Mouse (Mus musculus) induced T-regulatory cell, adult 2 months (primary cell): ENCODE measurements around the gene Col1a2.

Experiments
- DNase-seq: peaks from one replicate; pipeline ENCODE4 v3.0.0-alpha.2; 2012; ENCODE audit warnings: low read depth

The Col1a2 gene

DNA sequence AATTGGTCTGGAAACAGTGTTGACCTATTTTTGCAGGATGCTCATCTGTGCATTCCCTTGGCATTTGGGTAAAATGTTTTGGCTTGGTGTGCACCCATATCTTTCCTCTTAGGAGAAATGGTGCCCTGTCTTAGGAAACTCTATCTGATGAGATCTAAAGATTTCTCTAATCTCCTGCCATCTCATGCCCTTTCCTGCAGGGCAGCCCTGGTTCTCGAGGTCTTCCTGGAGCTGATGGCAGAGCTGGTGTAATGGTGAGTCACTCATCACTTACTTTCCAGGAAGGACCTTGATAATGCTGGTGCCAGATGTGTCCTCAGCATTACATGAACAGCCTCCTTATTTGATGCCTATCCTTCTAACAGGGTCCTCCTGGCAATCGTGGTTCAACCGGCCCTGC, 16.4 kb downstream of the Col1a2 start:
- DNase-seq = no peak

DNA sequence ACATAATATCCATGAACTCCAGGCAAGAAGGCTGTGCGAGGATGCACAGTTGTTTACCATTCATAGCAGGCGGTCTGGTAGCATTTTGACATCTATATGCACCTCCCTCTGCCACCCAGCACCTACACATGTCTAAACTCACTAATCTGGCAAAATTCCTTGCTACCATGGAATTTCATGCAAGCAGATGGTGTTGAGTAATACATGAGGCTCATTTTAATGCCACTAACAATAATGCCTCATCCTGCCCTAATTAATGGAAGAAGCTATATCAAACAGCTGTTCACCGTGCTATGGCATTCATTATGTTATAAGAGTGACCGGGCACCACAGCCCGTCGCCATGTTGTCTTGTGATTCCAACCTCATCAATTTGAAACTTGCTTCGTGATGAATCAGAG, 23.8 kb downstream of the Col1a2 start:
- no peak for DNase-seq

DNA sequence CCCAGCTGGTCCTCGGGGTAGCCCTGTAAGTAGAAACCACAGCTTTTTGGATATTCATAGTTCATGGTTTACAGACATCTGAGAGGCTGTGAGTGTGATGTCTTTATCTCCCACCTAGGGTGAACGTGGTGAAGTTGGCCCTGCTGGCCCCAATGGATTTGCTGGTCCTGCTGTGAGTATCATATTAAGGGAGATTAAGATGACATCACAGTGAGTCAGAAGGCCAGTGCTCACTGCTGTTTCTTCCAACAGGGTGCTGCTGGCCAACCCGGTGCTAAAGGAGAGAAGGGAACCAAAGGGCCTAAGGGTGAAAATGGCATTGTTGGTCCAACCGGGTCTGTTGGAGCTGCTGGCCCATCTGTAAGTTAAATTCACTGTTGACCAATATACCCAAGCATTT, 26.4 kb downstream of the Col1a2 start:
- DNase-seq = no peak

DNA sequence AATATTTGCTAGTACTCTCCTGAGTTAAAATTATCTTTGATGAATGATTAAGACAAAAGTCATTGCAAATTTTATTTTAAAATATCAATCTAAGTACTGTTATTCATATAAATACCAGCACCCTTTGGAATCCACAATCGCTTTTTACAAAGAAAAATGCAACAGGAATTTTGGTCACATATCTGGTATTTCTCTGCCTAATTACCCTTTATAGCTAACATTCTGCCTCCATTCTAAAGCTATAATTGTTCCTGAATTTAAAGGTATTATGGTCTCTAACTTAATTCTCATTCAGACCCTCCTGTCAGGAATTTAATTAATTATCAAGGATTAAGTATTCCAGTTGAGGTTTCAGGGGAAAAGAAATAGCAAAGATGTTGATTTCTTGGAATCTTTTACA, 28.3 kb downstream of the Col1a2 start:
- DNase-seq = no peak

DNA sequence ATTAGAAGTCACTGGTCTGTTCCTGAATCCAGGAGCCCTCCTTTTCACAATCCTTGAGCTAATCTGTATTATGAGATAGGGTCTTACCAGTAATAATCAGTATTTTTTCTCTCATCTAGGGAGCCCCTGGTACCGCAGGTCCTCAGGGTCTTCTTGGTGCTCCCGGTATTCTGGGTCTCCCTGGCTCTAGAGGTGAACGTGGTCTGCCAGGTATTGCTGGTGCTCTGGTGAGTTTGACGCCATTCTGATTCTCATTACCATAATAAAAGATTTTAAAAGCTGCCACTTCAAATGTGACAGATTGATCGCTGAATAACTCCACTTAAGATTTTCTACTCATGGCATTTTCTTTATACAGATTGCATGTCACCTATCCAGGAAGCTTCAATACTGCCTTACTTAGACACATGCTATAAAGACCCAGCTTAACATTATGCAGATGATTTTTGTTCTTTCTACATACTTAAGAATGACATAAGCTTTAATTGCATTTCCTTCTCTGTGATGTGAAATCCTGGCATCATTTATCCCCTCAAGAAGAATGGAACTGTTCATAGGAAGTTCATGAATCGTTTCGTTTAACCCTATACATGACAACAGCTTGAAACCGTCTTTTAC, 30.0 kb downstream of the Col1a2 start:
- DNase-seq = no peak

DNA sequence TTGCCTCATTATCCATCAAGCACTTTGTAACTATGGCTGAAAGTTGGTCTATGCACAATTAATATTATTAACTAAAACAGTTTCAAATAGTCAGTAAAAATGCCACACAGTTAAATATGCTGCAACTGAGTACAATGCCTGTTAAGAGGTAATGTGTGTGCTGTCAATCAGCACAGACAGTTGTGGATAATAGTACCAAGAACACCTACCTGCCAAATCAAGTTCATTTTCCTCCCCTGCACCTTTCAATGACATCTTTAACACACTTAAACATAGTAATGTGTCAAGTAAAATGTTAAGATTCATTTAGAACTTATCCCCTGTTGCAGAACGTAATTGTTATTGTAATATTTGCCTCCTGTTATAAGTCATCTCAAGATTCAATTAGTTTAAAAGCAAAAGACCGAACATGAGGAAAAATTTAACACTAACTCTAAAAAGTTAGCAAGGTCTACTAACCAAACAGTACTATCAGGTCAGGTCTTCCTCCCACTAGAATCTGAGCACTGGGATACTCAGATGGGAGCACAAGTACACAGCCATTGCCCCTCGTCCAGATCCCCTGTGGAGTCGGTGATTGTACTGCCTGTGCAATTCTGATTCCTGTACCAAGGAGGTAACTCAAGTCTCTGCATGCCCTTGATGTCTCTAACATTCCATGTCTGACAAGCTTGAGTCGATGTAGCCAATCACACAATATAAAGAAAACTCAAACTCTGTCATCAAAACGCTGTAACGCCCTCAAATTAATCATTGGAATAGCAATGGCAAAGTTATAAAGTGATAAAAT, 37.5 kb downstream of the Col1a2 start:
- no peak for DNase-seq

DNA sequence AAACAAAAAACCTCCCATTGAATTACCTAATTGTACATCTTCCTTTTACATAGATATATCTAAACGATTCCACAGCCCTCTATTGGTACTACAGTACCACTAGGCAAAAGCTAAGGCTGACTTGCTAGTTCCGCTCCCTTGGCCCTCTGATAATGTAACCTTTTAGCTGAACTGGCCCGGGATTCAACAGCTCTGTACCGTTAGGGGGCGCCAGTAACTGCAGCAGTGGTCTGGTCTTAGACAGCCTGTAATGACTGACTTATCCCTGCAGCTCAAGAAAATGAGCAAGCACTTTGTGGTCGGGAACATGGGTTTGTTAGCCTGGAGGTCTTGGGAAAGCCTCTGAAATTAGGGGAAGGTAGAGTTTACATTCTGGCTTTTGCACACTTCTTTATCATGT, 39.9 kb downstream of the Col1a2 start:
- peak; percentile 30 for DNase-seq

DNA sequence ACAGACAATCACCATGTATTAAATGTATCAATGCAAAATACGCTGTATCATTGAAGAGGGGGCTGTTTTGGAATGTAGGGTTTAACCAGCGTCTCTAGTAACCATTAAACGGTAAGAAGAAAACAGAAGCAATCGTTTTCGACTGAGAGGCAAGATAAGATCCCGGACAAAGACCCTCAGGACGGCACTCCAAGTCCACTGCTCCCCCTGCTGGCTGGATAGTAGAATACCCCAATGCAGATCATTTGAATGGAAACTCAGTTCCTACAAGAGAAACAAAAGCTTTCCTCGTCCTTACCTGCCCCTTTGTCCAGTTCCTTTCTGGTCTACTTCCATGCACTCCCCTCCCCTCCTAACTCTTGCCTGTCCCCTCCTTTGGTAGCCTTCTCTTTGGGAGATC, 41.1 kb downstream of the Col1a2 start:
- DNase-seq = peak; percentile 53

DNA sequence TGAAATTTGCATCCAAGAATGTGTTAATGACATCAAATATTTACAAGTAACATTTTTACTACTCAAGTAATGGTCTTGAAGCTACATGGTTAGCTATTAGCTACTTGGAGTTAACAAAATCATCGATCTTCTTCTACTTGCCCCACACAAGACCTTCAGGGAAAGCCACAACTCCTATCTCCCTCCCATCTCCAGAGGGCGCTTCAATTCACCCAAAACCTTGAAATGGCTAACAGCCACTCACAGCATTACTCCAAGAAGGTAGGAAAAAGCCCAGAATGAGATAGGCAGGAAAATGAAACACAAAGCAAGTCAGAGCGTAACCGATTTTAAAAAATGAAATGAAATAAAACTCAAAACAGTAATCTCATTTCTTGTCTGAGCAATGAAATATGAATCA, 44.3 kb downstream of the Col1a2 start:
- DNase-seq = no peak

DNA sequence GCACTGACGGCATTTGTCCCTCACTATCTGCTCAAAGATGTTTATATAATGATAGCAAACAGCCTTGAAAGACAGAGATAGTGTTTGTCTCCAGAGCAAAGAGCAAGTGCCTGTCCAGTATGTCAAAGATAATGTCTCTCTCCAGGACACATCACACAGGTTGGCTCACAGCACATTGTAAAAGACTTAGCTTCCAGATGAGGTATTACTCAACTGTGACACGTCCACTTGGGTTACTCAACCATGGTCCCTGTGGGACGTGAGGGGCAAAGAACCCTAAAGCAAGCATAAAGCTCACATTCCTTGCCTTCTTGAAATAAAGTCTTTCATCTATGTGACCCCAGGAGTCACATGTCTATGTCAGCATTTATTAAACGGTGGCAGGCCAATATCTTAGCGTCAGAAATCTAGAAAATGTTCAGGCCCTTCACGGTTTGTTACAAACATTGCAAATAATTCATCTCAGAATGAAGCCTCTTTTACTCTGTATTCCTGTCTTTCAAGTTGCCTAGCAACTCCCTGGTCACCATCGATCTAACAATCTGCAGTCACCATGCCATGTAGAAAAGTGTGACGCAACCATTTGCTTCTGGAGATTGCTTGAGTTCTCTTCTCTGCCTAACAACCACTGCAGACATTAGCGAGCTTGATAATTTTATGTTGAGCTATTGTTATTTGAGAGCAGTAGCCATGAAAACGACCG, 45.4 kb downstream of the Col1a2 start:
- DNase-seq = no peak

DNA sequence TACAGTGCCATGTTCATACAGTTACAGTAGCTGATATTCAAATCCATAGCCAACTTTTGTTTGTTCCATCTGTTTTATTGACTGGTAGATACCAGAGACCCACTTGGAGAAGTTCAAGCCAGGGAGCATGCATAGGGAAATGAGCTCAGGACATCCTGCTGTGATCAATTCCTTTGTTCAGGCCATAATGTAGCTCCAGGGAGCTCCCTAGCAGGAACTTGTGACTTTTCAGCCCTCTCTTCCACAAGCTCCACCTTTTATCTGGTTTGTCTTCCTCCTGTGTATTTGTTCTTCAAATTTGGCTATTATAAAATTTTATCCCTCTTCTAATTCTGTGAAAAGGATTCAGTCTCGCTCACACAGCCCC, 45.9 kb downstream of the Col1a2 start:
- DNase-seq = no peak

DNA sequence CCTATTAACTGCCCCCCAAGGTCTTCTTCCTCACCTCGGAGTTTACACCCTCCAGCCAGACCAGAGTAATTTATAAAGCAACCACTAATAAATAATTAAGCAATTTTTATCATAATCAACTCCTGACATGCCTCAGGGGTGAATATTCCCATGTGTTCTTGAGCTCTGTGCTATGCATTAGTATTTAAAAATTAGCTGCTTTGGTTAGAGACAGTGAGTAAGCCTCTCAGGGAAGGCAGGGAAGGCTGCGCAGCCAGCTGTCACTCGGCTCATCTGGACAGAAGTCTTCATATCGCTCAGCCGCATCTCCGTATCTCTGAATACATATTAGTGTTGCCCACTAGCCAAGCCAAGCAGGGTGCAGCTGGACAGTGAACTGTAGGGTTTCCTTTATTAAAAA, 50.8 kb downstream of the Col1a2 start:
- no peak for DNase-seq

DNA sequence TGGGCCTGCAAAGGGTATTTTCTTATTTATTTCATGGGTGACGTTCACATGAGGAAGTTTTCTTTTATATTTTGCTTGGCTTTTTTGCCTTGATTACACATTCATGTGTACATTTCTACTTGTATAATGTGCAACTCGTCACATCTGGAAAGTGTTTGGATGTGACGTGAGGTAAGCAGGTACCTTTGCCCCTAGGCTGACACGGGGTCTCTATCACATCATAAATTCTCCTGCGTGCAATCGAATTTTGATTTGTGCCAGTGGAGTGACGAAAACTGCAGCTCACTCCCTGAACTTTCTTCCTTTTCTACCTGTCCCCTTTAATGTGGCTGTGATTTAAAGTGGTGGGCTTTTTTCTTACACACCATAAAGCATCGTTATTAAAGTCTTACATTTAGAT, 52.5 kb downstream of the Col1a2 start:
- no peak for DNase-seq

DNA sequence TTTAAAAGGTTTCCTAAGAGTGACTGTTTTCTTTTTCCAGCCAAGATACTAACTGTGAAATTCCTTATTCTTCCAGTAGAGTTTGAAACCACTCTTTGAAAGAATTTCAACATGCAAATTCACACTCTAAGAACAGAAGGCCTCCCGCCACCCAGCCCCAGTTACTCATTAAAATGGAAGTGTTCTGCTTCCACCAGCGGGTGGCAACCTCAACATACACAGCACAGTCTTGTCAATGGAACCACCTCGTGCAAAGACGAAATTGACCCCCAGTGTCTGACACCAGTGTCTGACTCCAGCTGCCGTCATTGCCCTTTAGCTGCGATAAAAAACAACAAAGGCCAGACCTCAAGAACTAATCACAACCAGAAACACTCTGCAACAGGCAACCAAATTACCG, 53.1 kb downstream of the Col1a2 start:
- DNase-seq = peak; percentile 6

DNA sequence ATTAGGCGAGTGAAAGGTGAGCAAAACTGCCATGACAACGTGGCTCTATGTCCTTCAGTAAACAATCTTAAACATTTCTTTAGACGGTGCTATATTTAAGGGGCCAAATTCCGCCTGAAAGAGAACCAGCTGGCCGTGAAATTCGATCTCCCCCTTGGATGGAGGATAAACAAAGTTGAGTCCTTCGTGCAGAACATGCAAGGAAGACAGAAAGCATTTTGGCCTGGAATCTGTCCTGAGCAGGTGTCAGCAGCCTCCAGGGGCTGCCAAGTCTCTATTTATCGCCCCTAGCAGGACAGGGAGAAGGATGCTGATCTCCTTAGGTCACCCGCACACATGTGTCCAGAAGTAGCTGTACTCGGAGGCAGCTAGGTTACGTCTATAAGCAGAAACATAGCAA, 56.5 kb downstream of the Col1a2 start:
- DNase-seq = no peak

DNA sequence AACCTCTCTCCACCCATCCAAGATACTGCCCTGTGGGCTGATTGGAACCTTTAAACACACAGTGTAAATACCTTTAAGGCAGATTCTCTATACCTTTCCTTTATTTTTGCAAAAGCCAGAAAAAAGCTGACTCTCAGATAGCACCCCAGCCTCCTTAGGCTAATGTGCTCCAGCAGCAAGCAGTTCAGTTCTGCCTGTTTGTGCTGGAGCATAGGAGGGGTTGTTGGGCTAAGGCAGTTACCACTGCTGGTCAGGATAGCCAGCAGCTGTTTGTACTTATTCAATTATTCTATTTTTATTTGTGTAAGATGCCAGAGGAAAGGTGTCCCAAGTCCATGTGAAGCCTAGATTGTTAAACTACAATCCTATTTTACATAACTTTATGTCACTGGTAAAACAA, 57.0 kb downstream of the Col1a2 start:
- DNase-seq = no peak

DNA sequence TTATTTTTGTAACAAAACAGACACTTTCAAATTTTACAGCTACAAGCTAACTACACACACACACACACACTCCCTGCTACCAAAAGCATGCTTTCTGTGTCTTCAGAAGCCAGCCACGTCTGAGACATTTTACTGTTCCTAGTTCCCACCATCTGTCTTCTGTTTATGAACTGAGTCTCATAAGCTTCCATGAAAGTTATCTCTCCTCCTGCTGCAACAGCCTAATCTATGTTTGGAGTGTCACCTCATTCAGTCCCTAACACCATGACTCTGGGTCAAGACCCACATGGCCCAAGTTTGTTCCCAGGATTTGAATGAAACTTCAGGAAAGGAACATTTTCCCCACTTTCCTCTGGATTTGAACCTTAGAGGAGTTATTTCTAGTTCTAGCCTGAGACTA, 57.8 kb downstream of the Col1a2 start:
- DNase-seq = no peak

DNA sequence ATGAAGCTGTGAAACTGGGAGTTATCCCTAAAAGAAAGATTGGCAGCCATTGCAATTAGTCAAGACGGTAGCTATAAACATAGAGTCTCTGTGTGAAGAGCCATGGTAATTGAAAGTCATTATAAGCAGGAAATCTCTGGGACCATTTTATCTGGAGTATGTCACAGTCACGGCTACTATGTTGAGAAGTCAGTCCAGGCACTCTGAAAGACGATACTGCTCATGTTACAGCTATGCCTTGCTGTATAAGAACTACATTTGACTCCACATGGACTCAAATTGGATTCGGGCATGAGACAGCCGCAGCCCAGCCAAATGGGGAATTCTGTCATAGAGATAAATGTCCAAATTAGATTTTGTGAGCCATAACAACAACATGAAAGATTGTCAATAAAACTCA, 58.9 kb downstream of the Col1a2 start:
- no peak for DNase-seq

DNA sequence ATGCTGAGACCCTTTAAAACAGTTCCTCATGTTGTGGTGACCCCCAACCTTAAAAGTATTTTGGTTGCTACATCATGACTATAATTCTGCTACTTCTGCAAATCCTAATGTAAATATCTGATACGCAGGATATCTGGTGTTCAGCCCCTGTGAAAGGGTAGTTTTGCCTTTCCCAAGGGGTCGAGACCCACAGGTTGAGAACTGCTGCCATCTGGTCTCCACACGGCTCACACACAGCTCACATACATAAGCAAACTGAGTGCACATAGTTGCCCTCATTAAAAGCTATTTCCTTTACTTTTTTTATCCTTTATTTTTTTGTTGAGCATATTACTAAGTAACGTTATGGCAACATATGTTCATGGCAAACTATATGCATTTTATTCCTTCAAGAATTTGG, 65.8 kb downstream of the Col1a2 start:
- no peak for DNase-seq

DNA sequence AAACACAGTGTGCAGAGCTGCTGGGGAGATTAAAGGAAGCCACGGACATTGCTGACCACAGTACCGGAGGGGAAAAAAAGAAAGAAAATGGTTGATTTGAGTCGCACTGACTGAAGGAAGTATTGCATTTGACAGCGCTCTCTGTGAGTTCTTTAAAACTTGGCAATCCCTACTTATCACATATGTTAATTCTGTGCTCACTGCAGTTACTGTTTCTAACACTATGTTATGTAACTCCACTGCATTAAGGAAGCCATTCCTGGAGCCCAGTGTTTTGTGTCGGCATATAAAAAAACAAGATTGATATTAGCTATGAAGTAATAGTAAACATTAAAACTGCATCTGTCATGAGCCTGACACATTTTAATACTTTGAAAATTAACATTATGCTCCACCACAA, 73.1 kb downstream of the Col1a2 start:
- no peak for DNase-seq

DNA sequence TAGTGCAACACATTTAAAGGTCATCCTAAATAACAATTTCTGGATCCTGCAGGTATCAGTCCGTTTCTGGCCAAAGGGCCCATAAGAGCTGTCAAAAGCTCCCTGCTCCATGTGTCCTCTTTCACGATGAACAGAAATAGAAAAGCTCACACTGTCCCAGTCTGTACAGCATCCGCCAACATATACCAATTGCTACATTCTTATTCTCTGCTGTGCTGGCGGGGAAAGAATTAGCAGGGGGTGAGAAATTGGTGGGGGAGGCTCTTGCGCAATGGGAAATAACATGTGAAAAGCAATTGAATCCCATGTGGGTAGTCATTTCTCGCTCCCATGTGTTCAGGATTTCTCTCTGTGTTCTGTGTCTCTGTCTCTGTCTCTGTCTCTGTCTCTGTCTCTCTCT, 73.7 kb downstream of the Col1a2 start:
- no peak for DNase-seq

DNA sequence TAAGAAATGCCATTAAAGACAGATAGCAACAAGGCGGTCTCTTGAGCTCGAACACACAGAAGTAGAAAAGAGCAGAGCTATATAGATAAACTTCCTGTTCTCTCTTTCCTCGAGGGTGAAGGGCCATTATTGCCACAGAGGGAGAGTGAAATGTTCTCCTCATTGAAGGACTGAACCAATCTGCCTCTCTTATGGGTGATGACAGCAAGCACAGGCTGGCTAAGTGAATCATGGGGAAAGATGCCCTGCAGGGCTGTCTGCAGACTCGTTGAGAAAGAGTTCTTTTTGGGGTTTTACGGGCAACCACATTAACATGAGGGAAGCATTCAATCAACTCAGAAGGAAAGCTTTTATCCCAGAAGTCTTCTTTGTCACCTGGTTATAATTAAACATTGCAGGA, 75.0 kb downstream of the Col1a2 start:
- DNase-seq = no peak

DNA sequence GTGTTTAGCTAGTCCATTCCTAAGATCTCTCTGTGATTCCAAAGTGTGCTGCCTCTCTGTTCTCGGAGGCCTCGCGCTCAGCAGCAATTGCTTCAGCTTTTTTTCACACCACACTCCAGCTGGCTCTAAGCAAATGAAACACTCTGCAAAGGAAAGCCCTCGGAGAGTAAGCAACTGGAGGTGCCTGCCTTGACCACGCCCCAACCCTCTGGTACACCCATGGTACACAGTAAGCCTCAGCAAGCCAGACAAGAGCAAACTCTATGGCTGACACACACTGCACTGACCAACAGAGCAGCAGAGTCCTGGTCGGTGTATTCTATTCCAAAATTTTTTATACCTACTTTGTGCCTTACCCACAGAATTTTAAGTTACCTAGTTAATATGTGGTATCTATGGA, 78.9 kb downstream of the Col1a2 start:
- DNase-seq = no peak

DNA sequence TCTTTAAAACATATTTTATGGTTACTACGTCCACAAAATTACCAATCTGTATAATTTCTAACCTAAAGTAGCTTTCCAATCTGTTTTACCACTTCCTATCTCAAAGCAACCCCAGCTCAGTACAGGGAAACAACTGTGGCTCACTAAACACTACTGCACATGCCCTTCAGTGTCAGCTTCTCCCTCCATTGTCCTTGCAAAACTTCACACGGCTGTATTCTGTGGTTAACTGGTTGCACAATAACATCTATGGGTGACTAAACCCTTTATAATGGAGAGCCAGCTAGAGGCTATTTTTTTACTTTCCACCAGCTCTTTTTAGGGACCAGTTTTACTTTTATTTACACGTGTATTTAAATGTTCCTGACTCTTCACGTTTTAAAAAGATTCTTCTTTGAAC, 83.3 kb downstream of the Col1a2 start:
- no peak for DNase-seq
